Mouse (Mus musculus) heart, embryonic 16.5 days (tissue): ENCODE measurements around the gene Veph1. TPM values are rescaled to one million over a fixed set of nuclear protein-coding genes. Genes with fewer than 3 reads are reported as not detected.

Experiments
- ATAC-seq: fragments of 200-750 bp; cut with Nextera tagmentation; replicated peaks from 2 replicates; pipeline ENCODE4 v1.8.0; 2017; ENCODE audit warnings: moderate number of reproducible peaks; ENCODE audit not compliant: insufficient read depth, low FRiP score; ENCODE audit errors: extremely low read depth
- H3K27ac ChIP-seq: fragments of 300-500 bp; sonication (generic); 2 replicates; pipeline ENCODE4 v1.5.1; 2014; ENCODE audit warnings: mild to moderate bottlenecking, low read length, control low read depth, moderate library complexity
- H3K27me3 ChIP-seq: fragments of 300-500 bp; sonication (generic); 2 replicates; pipeline ENCODE4 v1.6.1; 2014; ENCODE audit warnings: low read length, mixed read lengths; ENCODE audit not compliant: control insufficient read depth, insufficient read depth
- H3K36me3 ChIP-seq: fragments of 300-500 bp; sonication (generic); 2 replicates; pipeline ENCODE4 v1.6.1; 2014; ENCODE audit not compliant: control insufficient read depth, insufficient read depth
- H3K4me1 ChIP-seq: fragments of 300-500 bp; sonication (generic); 2 replicates; pipeline ENCODE4 v1.6.1; 2014; ENCODE audit warnings: low read length, mixed read lengths; ENCODE audit not compliant: control insufficient read depth, insufficient read depth
- H3K4me2 ChIP-seq: fragments of 300-500 bp; sonication (generic); 2 replicates; pipeline ENCODE4 v1.6.1; 2014; ENCODE audit warnings: low read depth, mild to moderate bottlenecking, control low read depth, low read length
- H3K4me3 ChIP-seq: fragments of 300-500 bp; sonication (generic); 2 replicates; pipeline ENCODE4 v1.5.1; 2014; ENCODE audit warnings: mild to moderate bottlenecking, control low read depth, low read length
- H3K9ac ChIP-seq: fragments of 300-500 bp; sonication (generic); 2 replicates; pipeline ENCODE4 v1.6.1; 2014; ENCODE audit warnings: low read length, control low read depth
- H3K9me3 ChIP-seq: fragments of 300-500 bp; sonication (generic); replicated peaks from 2 replicates; pipeline ENCODE4 v1.6.1; 2016; ENCODE audit warnings: low read length; ENCODE audit not compliant: control insufficient read depth
- WGBS: fragments of 180-500 bp; shearing (Covaris S2); extraction: QIAGEN DNeasy Blood & Tissue Kit; methylation state at CpG from one replicate; pipeline ENCODE4 v1.1.7; 2014; 5-methylcytosine and 5-hydroxymethylcytosine counted together
- polyA plus RNA-seq: library from polyadenylated mRNA; unstranded; fragments of >200 nt; fragmentation: Nextera tagmentation; extraction: Ambion mirVana; gene quantifications from 2 replicates; pipeline ENCODE4 v1.2.1, GENCODE M21; 2015

Veph1 gene
- polyA plus RNA-seq, 1 experiment from 2014 or later = 0.64 TPM

DNA sequence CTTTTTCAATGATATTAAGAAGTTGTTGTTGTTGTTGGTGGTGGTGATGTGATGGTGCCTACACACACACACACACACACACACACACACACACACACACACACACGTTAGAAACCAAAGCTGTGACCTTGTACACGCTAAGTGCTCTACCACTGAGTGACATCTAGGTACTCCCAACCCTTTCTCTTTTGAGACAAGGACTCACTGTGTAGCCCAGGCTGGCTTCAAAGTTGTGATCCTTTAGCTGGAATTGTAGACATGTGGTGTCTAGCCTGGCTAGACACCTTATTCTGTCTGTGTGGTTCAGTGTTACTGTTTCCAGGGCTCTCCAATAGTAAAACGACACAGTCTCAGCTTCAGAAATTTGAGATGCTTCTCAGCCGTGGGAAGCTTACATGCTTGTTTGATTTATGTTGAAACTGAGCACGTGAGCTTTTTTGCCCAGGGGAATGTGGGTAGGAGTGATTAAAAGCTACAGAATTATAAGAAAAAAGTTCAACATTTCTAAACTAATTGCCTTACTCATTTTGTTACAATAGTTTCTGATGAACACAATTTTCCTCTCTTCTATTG lies 272.3 kb downstream of the Veph1 start:
- 71% methylated on average over 5 of the region's 5 CpGs for whole genome bisulfite sequencing
- Histone ChIP-seq H3K4me3 (no peak overlapping the region), H3K27me3 (no peaks in the 10 kb centered on the region), H3K27ac (no peak overlapping the region), H3K9ac (no peak overlapping the region), H3K4me1 (no peaks in the 10 kb centered on the region), H3K9me3 (no peaks in the 10 kb centered on the region), H3K36me3 (no peaks in the 10 kb centered on the region), H3K4me2 (no peak overlapping the region)
- ATAC-seq = no peak

- Histone ChIP-seq H3K27ac (no peak overlapping the region), H3K27me3 (no peaks in the 10 kb centered on the region), H3K4me2 (no peak overlapping the region), H3K36me3 (no peaks in the 10 kb centered on the region), H3K9ac (no peak overlapping the region), H3K4me3 (no peak overlapping the region), H3K9me3 (no peaks in the 10 kb centered on the region), H3K4me1 (no peaks in the 10 kb centered on the region)
- 85% methylated on average over 5 of the region's 5 CpGs for WGBS
- ATAC-seq = no peak
Measured at GRCm38 (mm10) chr3:66019171-66019570, 277.5 kb downstream of the Veph1 start.

GRCm38 (mm10) chr3:66007632-66008401 lies 288.8 kb downstream of the Veph1 start:
- H3K9me3 ChIP-seq = no peaks in the 10 kb centered on the region; the same call in 1 of the 2 replicates
- H3K4me1 ChIP-seq = no peaks in the 10 kb centered on the region
- H3K4me3 ChIP-seq = no peak overlapping the region
- no peak for ATAC-seq
- WGBS = 70% methylated on average over 3 of the region's 3 CpGs
- H3K4me2 ChIP-seq = no peak overlapping the region
- H3K27me3 ChIP-seq = no peaks in the 10 kb centered on the region
- H3K27ac ChIP-seq = no peak overlapping the region
- no peaks in the 10 kb centered on the region for H3K36me3 ChIP-seq
- no peak overlapping the region for H3K9ac ChIP-seq

- 85% methylated on average over 4 of the region's 4 CpGs for WGBS
- H3K4me1 ChIP-seq = no peaks in the 10 kb centered on the region
- no peak overlapping the region for H3K4me3 ChIP-seq
- H3K27me3 ChIP-seq = no peaks in the 10 kb centered on the region
- H3K4me2 ChIP-seq = no peak overlapping the region
- no peaks in the 10 kb centered on the region for H3K36me3 ChIP-seq
- no peak overlapping the region for H3K27ac ChIP-seq
- no peak overlapping the region for H3K9ac ChIP-seq
- no peaks in the 10 kb centered on the region; the same call in 1 of the 2 replicates for H3K9me3 ChIP-seq
- ATAC-seq = no peak
Measured at GRCm38 (mm10) chr3:66004989-66005388, 291.6 kb downstream of the Veph1 start.

GRCm38 (mm10) chr3:66004220-66004951 lies 292.3 kb downstream of the Veph1 start:
- Histone ChIP-seq H3K36me3 (no peaks in the 10 kb centered on the region), H3K9me3 (no peaks in the 10 kb centered on the region; the same call in 1 of the 2 replicates), H3K4me2 (no peak overlapping the region), H3K4me3 (no peak overlapping the region), H3K9ac (no peak overlapping the region), H3K27me3 (no peaks in the 10 kb centered on the region), H3K27ac (no peak overlapping the region), H3K4me1 (no peaks in the 10 kb centered on the region)
- ATAC-seq = no peak
- WGBS = 63% methylated on average over 7 of the region's 7 CpGs

Other genes starting within 250 kb of the Veph1 start
- 4.8 and 5.2 TPM in 2 replicates for gene Ptx3, start 76.9 kb downstream of the Veph1 start, polyA plus RNA-seq